Mouse (Mus musculus): ENCODE data around the gene Zkscan7. TPM values are rescaled to one million over a fixed set of nuclear protein-coding genes. Genes with fewer than 3 reads are reported as not detected.
"Not testable (repeated sequence)": the region's sequence is repeated elsewhere in the genome, so short reads cannot be mapped to it uniquely, and the experiment has no call there.

Zkscan7 gene
- polyA plus RNA-seq (2016; fragmentation: Nextera tagmentation; extraction: Ambion mirVana): 3.6 and 4.5 TPM in 2 replicates

- no peak for DNase-seq (ENCODE audit: low spot score)
Measured at GRCm38 (mm10) chr9:122885385-122885784, at the start of gene Zkscan7. Gene Zkscan7, plus strand, starts transcription at chr9:122885685.

GRCm38 (mm10) chr9:122836126-122836525 is 49.4 kb upstream of the Zkscan7 start:
- 87% methylated on average over 9 of the region's 9 CpGs for WGBS
- Histone ChIP-seq H3K9me3 (no peaks in the 10 kb centered on the region), H3K4me1 (replicated peaks) (no peaks in the 10 kb centered on the region), H3K4me3 (no peak overlapping the region), H3K27ac (no peak overlapping the region), H3K36me3 (peaks cover 17% of the 10 kb centered on the region), H3K27me3 (ENCODE audit: insufficient read depth, poor library complexity, severe bottlenecking) (no peaks in the 10 kb centered on the region)
- no peak for DNase-seq (ENCODE audit: low spot score)

More at GRCm38 (mm10) chr9:122885385-122885784, at the start of gene Zkscan7:
- H3K9me3 ChIP-seq: no peaks in the 10 kb centered on the region
- H3K4me1 ChIP-seq (replicated peaks): peaks cover 17% of the 10 kb centered on the region
- H3K4me3 ChIP-seq: peak within 1 kb of the TSS; percentile 84
- 87% methylated on average over 3 of the region's 3 CpGs for WGBS
- peak within 1 kb of the TSS; percentile 88 for H3K27ac ChIP-seq
- no peaks in the 10 kb centered on the region for H3K27me3 ChIP-seq (ENCODE audit: insufficient read depth, poor library complexity, severe bottlenecking)
- H3K36me3 ChIP-seq: no peaks in the 10 kb centered on the region; the same call in 1 of the 2 replicates

DNA sequence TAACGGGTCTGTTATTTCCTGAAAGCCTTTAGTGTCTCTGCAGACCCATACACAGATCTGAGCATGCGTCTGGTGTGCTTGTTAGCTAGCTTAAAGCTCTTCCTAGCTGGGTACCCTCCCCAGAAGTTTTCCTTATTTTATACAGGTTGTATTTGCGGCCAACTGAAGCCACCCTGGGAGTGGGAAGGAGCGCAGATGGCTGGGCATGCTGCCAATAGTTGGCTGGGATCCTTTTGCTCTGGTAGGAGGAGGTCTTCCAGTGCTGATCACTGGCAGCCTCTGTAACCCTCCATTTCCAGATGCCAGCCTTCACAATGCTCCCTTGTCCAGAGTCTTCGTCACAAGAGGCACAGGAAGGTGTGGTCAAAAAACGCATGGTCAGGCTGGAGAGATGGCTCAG is 48.7 kb upstream of the Zkscan7 start:
- no peaks in the 10 kb centered on the region for H3K9me3 ChIP-seq
- DNase-seq (ENCODE audit: low spot score): no peak
- H3K27me3 ChIP-seq (ENCODE audit: insufficient read depth, poor library complexity, severe bottlenecking): no peaks in the 10 kb centered on the region
- no peak overlapping the region for H3K27ac ChIP-seq
- no peak overlapping the region for H3K4me3 ChIP-seq
- WGBS: 84% methylated on average over 6 of the region's 6 CpGs
- H3K36me3 ChIP-seq: peaks cover 17% of the 10 kb centered on the region
- no peaks in the 10 kb centered on the region for H3K4me1 ChIP-seq (replicated peaks)

DNA sequence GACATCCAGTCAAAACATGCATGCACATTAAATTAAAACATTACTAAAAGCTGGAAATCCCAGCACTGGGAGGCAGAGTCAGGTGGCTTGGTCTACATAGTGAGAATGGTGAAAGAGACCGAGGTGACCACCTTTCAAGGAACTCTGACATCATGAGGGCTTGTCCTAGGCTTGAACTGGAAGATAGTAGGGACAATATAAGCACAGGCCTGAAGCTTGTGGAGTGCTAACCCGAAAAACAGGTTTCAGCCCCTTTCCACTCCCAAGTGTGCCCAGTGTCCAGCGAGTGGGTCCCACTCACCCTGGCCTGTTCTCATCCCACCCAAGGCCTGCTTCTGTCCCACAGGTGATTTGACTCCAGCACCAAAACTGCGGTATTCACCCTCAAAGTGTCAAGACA is 48.3 kb upstream of the Zkscan7 start:
- H3K36me3 ChIP-seq: peaks cover 17% of the 10 kb centered on the region
- H3K27ac ChIP-seq: no peak overlapping the region
- 88% methylated on average over 4 of the region's 4 CpGs for WGBS

DNA sequence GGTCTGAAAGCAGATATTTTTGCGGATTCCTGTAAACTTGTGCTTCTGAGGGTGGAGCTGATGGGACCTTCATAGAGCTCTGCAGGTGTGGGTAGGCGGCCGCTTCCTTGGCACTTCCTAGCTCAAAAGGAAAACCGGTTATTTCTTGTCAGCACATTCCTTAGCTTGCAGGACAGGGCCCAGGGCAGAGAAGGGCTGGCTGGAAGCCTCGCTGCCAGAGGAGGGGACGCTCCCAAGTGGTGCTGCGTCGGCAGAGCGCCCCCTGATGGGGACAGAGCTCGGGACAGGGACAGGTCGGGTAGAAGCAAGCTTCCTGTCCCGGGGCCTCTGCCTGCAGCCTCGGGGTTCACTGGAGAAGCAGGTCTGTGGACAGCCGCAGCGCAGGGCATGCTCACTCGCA is 47.8 kb upstream of the Zkscan7 start:
- no peak overlapping the region for H3K4me3 ChIP-seq
- peak; percentile 42 for DNase-seq (ENCODE audit: low spot score)
- 26% methylated on average over 16 of the region's 16 CpGs for WGBS

More for the DNA sequence above, 48.3 kb upstream of the Zkscan7 start:
- H3K4me3 ChIP-seq: no peak overlapping the region
- H3K4me1 ChIP-seq (replicated peaks): no peaks in the 10 kb centered on the region
- no peak for DNase-seq (ENCODE audit: low spot score)
- no peaks in the 10 kb centered on the region for H3K27me3 ChIP-seq (ENCODE audit: insufficient read depth, poor library complexity, severe bottlenecking)
- no peaks in the 10 kb centered on the region for H3K9me3 ChIP-seq

DNA sequence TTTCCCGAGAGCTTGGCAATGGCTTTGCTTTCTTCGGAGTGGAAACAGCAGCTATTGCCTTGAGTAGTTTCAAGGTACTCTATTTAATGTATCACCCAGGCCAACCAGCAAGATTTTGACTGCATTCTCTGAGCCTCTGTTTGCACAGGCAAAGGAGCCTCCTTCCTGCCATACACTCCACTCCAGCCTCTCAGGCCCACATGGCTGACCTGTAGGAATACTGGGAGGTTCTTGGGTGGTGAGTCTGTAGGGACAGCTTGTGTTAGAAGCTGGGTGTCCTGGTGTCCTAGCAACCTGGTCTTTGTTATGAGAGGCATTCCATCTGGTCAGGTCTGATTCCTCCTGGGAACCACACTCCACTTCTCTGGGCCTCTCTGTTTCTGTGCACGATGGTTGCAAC is 41.7 kb upstream of the Zkscan7 start, which contains the start of gene Gm35549:
TSS of gene Gm35549 (minus strand) at position 276 of the 400 bp plus-strand sequence.
- DNase-seq (ENCODE audit: low spot score): no peak
- H3K27me3 ChIP-seq (ENCODE audit: insufficient read depth, poor library complexity, severe bottlenecking): no peaks in the 10 kb centered on the region
- no peak within 1 kb of the TSS for H3K4me3 ChIP-seq
- peaks cover 6% of the 10 kb centered on the region for H3K36me3 ChIP-seq
- WGBS: 87% methylated on average over 3 of the region's 3 CpGs
- no peak within 1 kb of the TSS for H3K27ac ChIP-seq
- H3K9me3 ChIP-seq: peaks cover 5% of the 10 kb centered on the region; the same call in 1 of the 2 replicates
- H3K4me1 ChIP-seq (replicated peaks): no peaks in the 10 kb centered on the region

More for the DNA sequence above, 47.8 kb upstream of the Zkscan7 start:
- Histone ChIP-seq H3K4me1 (replicated peaks) (no peaks in the 10 kb centered on the region), H3K9me3 (no peaks in the 10 kb centered on the region), H3K36me3 (peaks cover 17% of the 10 kb centered on the region), H3K27me3 (ENCODE audit: insufficient read depth, poor library complexity, severe bottlenecking) (no peaks in the 10 kb centered on the region), H3K27ac (no peak overlapping the region)

DNA sequence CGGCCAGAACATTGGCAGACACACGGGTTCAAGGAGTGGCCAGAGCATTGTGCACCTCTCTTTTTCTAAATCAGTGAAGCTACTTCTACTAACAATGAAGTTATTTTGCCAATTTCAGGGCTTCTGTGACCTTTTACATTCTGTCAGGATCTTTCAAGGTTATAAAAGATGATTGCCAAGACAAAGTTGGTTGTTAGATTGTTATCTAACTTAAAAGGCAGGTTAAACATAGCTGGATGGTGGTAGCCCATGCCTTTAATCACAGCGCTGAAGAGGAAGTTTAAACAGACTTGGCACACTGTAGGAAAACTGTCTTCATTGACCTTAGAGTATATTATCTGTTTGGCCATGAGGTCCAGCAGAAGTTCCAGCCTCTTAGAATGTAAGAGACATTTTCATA is 39.9 kb upstream of the Zkscan7 start:
- H3K9me3 ChIP-seq: peaks cover 5% of the 10 kb centered on the region; the same call in 1 of the 2 replicates
- H3K4me1 ChIP-seq (replicated peaks): no peaks in the 10 kb centered on the region
- H3K36me3 ChIP-seq: peaks cover 24% of the 10 kb centered on the region
- no peaks in the 10 kb centered on the region for H3K27me3 ChIP-seq (ENCODE audit: insufficient read depth, poor library complexity, severe bottlenecking)
- no peak for DNase-seq (ENCODE audit: low spot score)
- no peak overlapping the region for H3K27ac ChIP-seq
- no peak overlapping the region for H3K4me3 ChIP-seq
- 83% methylated on average over 3 of the region's 3 CpGs for WGBS

DNA sequence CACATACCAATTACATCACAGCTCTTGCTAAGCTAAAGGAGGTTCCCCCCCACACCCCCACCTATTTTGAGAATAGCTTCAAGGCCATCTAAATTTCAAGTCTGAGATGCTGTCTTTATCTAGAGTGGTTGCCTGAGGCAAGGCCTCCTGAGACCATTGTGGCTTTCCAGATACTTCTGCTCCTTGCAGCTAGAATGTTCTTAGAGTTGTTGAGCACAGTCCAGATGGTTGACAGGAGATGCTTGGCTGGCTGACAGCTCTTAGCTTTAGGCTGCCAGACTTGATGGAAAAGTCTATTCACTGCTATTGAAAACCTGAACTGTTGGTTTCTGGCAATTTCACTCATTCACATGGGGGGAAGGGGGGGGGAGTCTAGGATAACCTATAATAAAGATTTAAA is 39.3 kb upstream of the Zkscan7 start:
- Histone ChIP-seq H3K4me1 (replicated peaks) (no peaks in the 10 kb centered on the region), H3K4me3 (no peak overlapping the region), H3K27ac (no peak overlapping the region), H3K36me3 (peaks cover 30% of the 10 kb centered on the region), H3K9me3 (peaks cover 5% of the 10 kb centered on the region; the same call in 1 of the 2 replicates), H3K27me3 (ENCODE audit: insufficient read depth, poor library complexity, severe bottlenecking) (no peaks in the 10 kb centered on the region)
- no peak for DNase-seq (ENCODE audit: low spot score)

DNA sequence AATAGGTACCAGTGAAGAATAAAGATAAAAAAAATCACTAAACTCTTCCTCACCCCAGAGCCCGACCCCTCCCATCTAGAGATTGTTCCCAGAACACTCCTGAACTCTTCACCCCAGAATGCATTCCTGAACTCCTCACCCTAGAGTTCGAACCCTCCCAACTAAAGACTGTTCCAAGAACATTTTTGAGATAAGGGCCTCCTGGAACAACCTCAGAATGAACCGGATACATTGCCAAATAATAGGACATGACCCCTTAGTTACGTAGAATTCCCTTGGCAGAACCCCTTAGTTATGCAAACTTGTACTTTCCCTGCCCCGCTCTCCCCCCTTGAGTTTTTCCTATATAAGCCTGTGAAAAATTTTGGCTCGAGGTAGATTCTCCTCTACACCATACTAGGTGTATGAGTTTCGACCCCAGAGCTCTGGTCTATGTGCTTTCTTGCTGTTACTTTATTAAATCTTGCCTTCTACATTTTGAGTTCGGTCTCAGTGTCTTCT is 37.6 kb upstream of the Zkscan7 start:
- H3K9me3 ChIP-seq; H3K27ac ChIP-seq; DNase-seq (ENCODE audit: low spot score): not testable (repeated sequence)

DNA sequence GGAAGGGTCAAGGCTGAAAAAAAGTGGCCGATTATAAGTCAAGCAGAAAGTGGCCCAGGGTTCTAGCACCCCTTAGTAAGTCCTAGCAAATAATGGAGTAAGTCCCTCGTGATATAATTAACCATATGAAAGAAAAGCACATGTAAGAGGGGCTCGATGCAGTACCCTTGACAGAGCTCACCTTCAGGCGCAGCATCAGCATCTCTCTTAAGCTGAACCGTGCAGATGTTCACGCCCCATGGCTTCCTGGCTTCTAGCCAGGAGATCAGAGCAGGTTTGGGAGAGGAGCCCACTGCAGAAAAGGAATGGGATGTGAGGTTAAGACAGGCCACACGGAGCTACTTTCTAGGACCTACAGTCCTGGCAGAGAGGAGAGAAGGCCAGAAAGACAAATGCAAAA is 31.0 kb upstream of the Zkscan7 start:
- H3K4me1 ChIP-seq (replicated peaks): no peaks in the 10 kb centered on the region
- H3K36me3 ChIP-seq: peaks cover 98% of the 10 kb centered on the region
- H3K9me3 ChIP-seq: peaks cover 21% of the 10 kb centered on the region
- DNase-seq (ENCODE audit: low spot score): no peak
- no peak overlapping the region for H3K27ac ChIP-seq
- no peak overlapping the region for H3K4me3 ChIP-seq
- 97% methylated on average over 7 of the region's 7 CpGs for WGBS
- H3K27me3 ChIP-seq (ENCODE audit: insufficient read depth, poor library complexity, severe bottlenecking): no peaks in the 10 kb centered on the region

More for the DNA sequence above, 37.6 kb upstream of the Zkscan7 start:
- H3K4me3 ChIP-seq; H3K27me3 ChIP-seq (ENCODE audit: insufficient read depth, poor library complexity, severe bottlenecking); H3K4me1 ChIP-seq (replicated peaks): not testable (repeated sequence)
- H3K36me3 ChIP-seq: peaks cover 47% of the 10 kb centered on the region
- 91% methylated on average over 8 of the region's 8 CpGs for WGBS

DNA sequence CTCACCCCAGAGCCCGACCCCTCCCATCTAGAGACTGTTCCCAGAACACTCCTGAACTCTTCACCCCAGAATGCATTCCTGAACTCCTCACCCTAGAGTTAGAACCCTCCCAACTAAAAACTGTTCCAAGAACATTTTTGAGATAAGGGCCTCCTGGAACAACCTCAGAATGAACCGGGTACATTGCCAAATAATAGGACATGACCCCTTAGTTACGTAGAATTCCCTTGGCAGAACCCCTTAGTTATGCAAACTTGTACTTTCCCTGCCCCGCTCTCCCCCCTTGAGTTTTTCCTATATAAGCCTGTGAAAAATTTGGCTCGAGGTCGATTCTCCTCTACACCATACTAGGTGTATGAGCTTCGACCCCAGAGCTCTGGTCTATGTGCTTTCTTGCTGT is 30.3 kb upstream of the Zkscan7 start:
- not testable (repeated sequence) for H3K27me3 ChIP-seq (ENCODE audit: insufficient read depth, poor library complexity, severe bottlenecking); H3K4me3 ChIP-seq; DNase-seq (ENCODE audit: low spot score); H3K4me1 ChIP-seq (replicated peaks); H3K27ac ChIP-seq
- Histone ChIP-seq H3K36me3 (peaks cover 98% of the 10 kb centered on the region), H3K9me3 (peaks cover 27% of the 10 kb centered on the region)
- WGBS: 95% methylated on average over 3 of the region's 7 CpGs

- H3K36me3 ChIP-seq: peaks cover 98% of the 10 kb centered on the region
- H3K27ac ChIP-seq: no peak overlapping the region
- DNase-seq (ENCODE audit: low spot score): no peak
- peaks cover 32% of the 10 kb centered on the region for H3K9me3 ChIP-seq
- WGBS: 97% methylated on average over 4 of the region's 4 CpGs
- H3K4me1 ChIP-seq (replicated peaks): no peaks in the 10 kb centered on the region
- H3K27me3 ChIP-seq (ENCODE audit: insufficient read depth, poor library complexity, severe bottlenecking): no peaks in the 10 kb centered on the region
- no peak overlapping the region for H3K4me3 ChIP-seq
Measured at GRCm38 (mm10) chr9:122855617-122856016, 29.9 kb upstream of the Zkscan7 start.

GRCm38 (mm10) chr9:122856716-122857115 is 28.8 kb upstream of the Zkscan7 start:
- peaks cover 98% of the 10 kb centered on the region for H3K36me3 ChIP-seq
- 95% methylated on average over 3 of the region's 3 CpGs for WGBS
- H3K27ac ChIP-seq: no peak overlapping the region
- H3K4me3 ChIP-seq: no peak overlapping the region
- H3K27me3 ChIP-seq (ENCODE audit: insufficient read depth, poor library complexity, severe bottlenecking): no peaks in the 10 kb centered on the region
- H3K9me3 ChIP-seq: peaks cover 43% of the 10 kb centered on the region
- no peaks in the 10 kb centered on the region for H3K4me1 ChIP-seq (replicated peaks)
- DNase-seq (ENCODE audit: low spot score): no peak

- no peak overlapping the region for H3K27ac ChIP-seq
- H3K4me3 ChIP-seq: no peak overlapping the region
- H3K9me3 ChIP-seq: peaks cover 35% of the 10 kb centered on the region
- peaks cover 14% of the 10 kb centered on the region for H3K4me1 ChIP-seq (replicated peaks)
- no peak for DNase-seq (ENCODE audit: low spot score)
- H3K36me3 ChIP-seq: peaks cover 79% of the 10 kb centered on the region
- no peaks in the 10 kb centered on the region for H3K27me3 ChIP-seq (ENCODE audit: insufficient read depth, poor library complexity, severe bottlenecking)
Measured at GRCm38 (mm10) chr9:122860752-122861151, 24.7 kb upstream of the Zkscan7 start.

Data from hindbrain, embryonic 10.5 days (tissue).